Mouse (Mus musculus): ENCODE results near the gene St8sia6. TPM values are rescaled to one million over a fixed set of nuclear protein-coding genes. Genes with fewer than 3 reads are reported as not detected.

St8sia6 gene
- polyA plus RNA-seq, 1 experiment from 2014 or later = 1.7 TPM

GRCm38 (mm10) chr2:13603093-13603492 is 190.8 kb downstream of the St8sia6 start:
- H3K4me2 ChIP-seq = no peak overlapping the region
- no peak for ATAC-seq (ENCODE audit: insufficient number of reproducible peaks, insufficient read depth, low FRiP score, low TSS enrichment, low read depth)

More at GRCm38 (mm10) chr2:13603093-13603492, 190.8 kb downstream of the St8sia6 start:
- H3K9me3 ChIP-seq = no peaks in the 10 kb centered on the region
- no peak overlapping the region for H3K27ac ChIP-seq
- no peak overlapping the region for H3K9ac ChIP-seq (replicated peaks)
- H3K4me1 ChIP-seq (replicated peaks) = no peaks in the 10 kb centered on the region
- no peaks in the 10 kb centered on the region for H3K27me3 ChIP-seq
- no peak overlapping the region for H3K4me3 ChIP-seq (replicated peaks)
- H3K36me3 ChIP-seq = no peaks in the 10 kb centered on the region

Other genes with a start within 250 kb of the St8sia6 start
- 9.3 and 11.0 TPM in 2 replicates for gene Trdmt1, start 249.4 kb downstream of the St8sia6 start, polyA plus RNA-seq (2016; fragmentation: Nextera tagmentation; extraction: Ambion mirVana)
- gene Vim, start 220.1 kb downstream of the St8sia6 start, polyA plus RNA-seq (2016; fragmentation: Nextera tagmentation; extraction: Ambion mirVana) = 485 and 505 TPM in 2 replicates